Mouse (Mus musculus): ENCODE data around the gene Agxt2. TPM values are rescaled to one million over a fixed set of nuclear protein-coding genes. Genes with fewer than 3 reads are reported as not detected.

Agxt2 gene
- polyA plus RNA-seq, 1 experiment from 2014 or later: not detected

DNA sequence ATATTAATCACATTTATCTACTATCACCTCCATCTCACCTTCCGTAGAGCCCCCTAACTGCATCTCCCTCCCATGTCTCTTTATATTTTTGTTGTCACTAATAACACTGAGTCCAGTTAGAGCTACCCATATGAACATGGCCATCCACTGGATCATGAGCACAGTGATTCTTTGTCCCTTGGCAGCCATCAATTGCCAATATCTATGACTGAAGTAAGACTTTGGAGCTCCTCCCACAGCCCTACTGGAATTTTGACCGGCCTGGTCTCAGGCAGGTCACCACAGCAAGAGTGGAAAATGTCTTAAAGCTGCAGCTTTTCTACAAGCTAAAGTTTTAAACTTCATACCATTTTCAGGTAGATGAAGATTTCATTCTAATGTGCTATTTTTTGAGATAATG is 8.0 kb downstream of the Agxt2 start:
- H3K27me3 ChIP-seq (replicated peaks; ENCODE audit: control insufficient read depth, insufficient read depth, low read length): no peaks in the 10 kb centered on the region
- H3K4me2 ChIP-seq (ENCODE audit: low read depth, low read length): no peak overlapping the region
- ATAC-seq (ENCODE audit: low read depth) (no peak), DNase-seq (ENCODE audit: low spot score) (no peak)
- WGBS: 88% methylated on average over 2 of the region's 2 CpGs
- no peaks in the 10 kb centered on the region for H3K9me3 ChIP-seq (ENCODE audit: control insufficient read depth, low read length)
- H3K4me3 ChIP-seq (ENCODE audit: low read depth, low read length): no peak overlapping the region
- no peaks in the 10 kb centered on the region for H3K4me1 ChIP-seq (ENCODE audit: control insufficient read depth, insufficient read depth, low read length)
- H3K36me3 ChIP-seq (ENCODE audit: control insufficient read depth, insufficient read depth, low read length): no peaks in the 10 kb centered on the region
- no peak overlapping the region for H3K9ac ChIP-seq (ENCODE audit: low read depth, low read length)
- H3K27ac ChIP-seq (replicated peaks; ENCODE audit: low read depth, low read length): no peak overlapping the region

DNA sequence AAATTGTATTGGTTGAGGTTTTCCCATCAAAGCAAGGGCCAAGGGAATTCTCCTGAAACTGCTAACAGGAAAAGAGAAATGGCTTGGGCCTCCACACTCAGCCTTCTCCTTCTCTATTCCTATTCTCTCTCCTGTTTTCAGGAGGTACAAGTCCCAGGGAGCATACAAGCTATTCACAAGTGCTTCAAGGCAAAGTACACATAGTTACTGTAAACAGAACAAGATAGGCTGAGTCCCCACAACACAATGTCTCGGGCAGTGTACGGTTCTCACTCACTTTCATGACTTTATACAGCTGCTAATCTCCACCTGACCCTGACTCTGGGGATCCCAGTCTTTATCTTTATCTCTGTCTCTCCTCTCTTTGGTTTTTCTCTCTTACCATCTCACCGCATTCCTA is 17.1 kb downstream of the Agxt2 start:
- H3K9ac ChIP-seq (ENCODE audit: low read depth, low read length): no peak overlapping the region

DNA sequence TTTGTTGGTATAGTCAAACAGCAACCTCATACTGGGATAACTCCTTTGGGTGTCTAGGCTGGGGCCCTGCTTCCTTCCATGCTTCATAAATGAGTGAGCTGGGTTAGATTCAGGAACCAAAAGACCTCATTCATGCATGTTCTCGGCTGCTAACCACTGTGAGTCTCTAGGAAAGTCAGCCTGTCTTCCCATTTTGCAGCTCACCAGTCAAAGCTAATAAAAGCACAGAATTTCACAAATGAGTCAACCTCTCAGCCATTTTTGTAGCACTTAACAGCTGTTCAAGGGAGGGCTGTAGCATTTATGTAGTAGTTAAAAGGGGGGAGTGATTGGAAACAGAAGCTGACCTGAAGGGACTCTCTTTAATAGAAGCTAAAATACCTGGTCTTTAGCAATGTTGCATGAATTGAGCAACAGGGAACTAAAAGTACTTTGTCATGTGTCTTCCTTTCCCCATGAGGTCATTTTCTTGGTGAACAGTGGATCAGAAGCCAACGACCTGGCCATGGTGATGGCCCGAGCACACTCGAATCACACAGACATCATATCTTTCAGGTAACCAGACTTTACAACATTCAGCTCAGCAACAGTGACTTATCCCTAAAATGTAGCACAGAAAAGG is 20.1 kb downstream of the Agxt2 start:
- no peaks in the 10 kb centered on the region for H3K9me3 ChIP-seq (ENCODE audit: control insufficient read depth, low read length)
- no peaks in the 10 kb centered on the region for H3K27me3 ChIP-seq (replicated peaks; ENCODE audit: control insufficient read depth, insufficient read depth, low read length)
- WGBS: 77% methylated on average over 4 of the region's 4 CpGs
- H3K36me3 ChIP-seq (ENCODE audit: control insufficient read depth, insufficient read depth, low read length): no peaks in the 10 kb centered on the region
- H3K4me3 ChIP-seq (ENCODE audit: low read depth, low read length): no peak overlapping the region
- H3K9ac ChIP-seq (ENCODE audit: low read depth, low read length): no peak overlapping the region
- no peak for DNase-seq (ENCODE audit: low spot score)
- H3K4me1 ChIP-seq (ENCODE audit: control insufficient read depth, insufficient read depth, low read length): no peaks in the 10 kb centered on the region
- ATAC-seq (ENCODE audit: low read depth): no peak
- no peak overlapping the region for H3K27ac ChIP-seq (replicated peaks; ENCODE audit: low read depth, low read length)
- H3K4me2 ChIP-seq (ENCODE audit: low read depth, low read length): no peak overlapping the region

More for the DNA sequence above, 17.1 kb downstream of the Agxt2 start:
- no peak overlapping the region for H3K4me2 ChIP-seq (ENCODE audit: low read depth, low read length)
- H3K4me1 ChIP-seq (ENCODE audit: control insufficient read depth, insufficient read depth, low read length): no peaks in the 10 kb centered on the region
- H3K36me3 ChIP-seq (ENCODE audit: control insufficient read depth, insufficient read depth, low read length): no peaks in the 10 kb centered on the region
- no peak for DNase-seq (ENCODE audit: low spot score)
- WGBS: 81% methylated on average over 3 of the region's 3 CpGs
- H3K27me3 ChIP-seq (replicated peaks; ENCODE audit: control insufficient read depth, insufficient read depth, low read length): no peaks in the 10 kb centered on the region
- H3K9me3 ChIP-seq (ENCODE audit: control insufficient read depth, low read length): no peaks in the 10 kb centered on the region
- H3K27ac ChIP-seq (replicated peaks; ENCODE audit: low read depth, low read length): no peak overlapping the region
- no peak overlapping the region for H3K4me3 ChIP-seq (ENCODE audit: low read depth, low read length)
- ATAC-seq (ENCODE audit: low read depth): no peak

DNA sequence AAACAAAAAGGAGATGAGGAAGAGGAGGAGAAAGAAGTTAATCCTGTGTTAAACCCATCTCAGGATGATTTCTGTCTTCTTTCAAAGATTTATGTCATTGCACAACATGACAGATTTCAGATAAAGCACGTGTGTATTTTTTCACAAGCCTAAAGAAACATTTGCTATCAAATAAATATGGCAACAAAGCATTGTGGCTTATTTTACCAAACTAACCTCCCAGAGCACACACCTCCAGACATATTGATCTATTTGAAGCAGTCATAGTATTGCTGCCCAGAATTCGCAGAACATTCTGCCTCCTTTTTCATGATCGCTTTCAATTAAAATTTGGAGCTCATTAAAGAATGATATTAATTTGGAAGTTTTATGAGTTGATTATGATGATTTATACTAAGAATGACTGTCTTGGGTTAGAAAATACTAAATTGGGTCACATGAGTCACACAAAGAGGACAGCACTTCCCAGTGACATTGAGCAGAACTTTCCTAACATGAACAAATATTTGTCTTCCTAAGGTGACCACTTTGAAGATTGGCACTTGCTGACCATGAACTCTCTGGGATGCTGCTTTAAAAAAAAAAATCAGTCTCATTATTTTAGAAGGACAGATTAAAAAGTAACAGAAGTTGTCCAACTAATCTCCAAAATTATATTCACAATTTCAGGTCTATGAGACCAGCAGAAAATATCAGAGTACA is 21.6 kb downstream of the Agxt2 start:
- no peak for DNase-seq (ENCODE audit: low spot score)
- 89% methylated on average over 3 of the region's 3 CpGs for WGBS

DNA sequence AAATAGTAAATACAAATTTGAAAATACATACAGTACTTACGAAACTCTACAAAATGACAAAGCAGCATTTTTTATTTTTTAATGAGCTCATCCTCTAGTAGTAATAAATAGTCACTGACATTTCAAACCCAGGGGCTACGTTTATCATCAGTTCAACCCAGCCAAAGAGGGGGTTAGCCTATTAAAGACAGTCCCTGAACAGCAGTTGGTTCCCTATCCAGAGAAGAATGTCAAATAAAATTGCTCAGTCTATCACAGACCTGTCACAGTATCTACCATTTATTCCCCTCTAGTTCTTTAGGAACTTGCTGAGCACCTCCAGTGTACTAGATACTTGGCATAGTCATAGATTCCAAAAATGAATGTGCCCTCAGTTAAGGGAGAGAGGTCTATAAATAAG is 28.9 kb downstream of the Agxt2 start:
- Histone ChIP-seq H3K9ac (ENCODE audit: low read depth, low read length) (no peak overlapping the region), H3K4me2 (ENCODE audit: low read depth, low read length) (no peak overlapping the region), H3K4me3 (ENCODE audit: low read depth, low read length) (no peak overlapping the region), H3K27me3 (replicated peaks; ENCODE audit: control insufficient read depth, insufficient read depth, low read length) (no peaks in the 10 kb centered on the region), H3K9me3 (ENCODE audit: control insufficient read depth, low read length) (no peaks in the 10 kb centered on the region), H3K36me3 (ENCODE audit: control insufficient read depth, insufficient read depth, low read length) (no peaks in the 10 kb centered on the region), H3K27ac (replicated peaks; ENCODE audit: low read depth, low read length) (no peak overlapping the region), H3K4me1 (ENCODE audit: control insufficient read depth, insufficient read depth, low read length) (no peaks in the 10 kb centered on the region)
- 73% methylated on average over 2 of the region's 2 CpGs for WGBS
- ATAC-seq (ENCODE audit: low read depth) (no peak), DNase-seq (ENCODE audit: low spot score) (no peak)

More for the DNA sequence above, 21.6 kb downstream of the Agxt2 start:
- no peaks in the 10 kb centered on the region for H3K9me3 ChIP-seq (ENCODE audit: control insufficient read depth, low read length)
- no peak overlapping the region for H3K4me3 ChIP-seq (ENCODE audit: low read depth, low read length)
- no peak for ATAC-seq (ENCODE audit: low read depth)
- H3K27me3 ChIP-seq (replicated peaks; ENCODE audit: control insufficient read depth, insufficient read depth, low read length): no peaks in the 10 kb centered on the region
- no peak overlapping the region for H3K4me2 ChIP-seq (ENCODE audit: low read depth, low read length)
- no peak overlapping the region for H3K9ac ChIP-seq (ENCODE audit: low read depth, low read length)
- H3K27ac ChIP-seq (replicated peaks; ENCODE audit: low read depth, low read length): no peak overlapping the region
- no peaks in the 10 kb centered on the region for H3K36me3 ChIP-seq (ENCODE audit: control insufficient read depth, insufficient read depth, low read length)
- H3K4me1 ChIP-seq (ENCODE audit: control insufficient read depth, insufficient read depth, low read length): no peaks in the 10 kb centered on the region

DNA sequence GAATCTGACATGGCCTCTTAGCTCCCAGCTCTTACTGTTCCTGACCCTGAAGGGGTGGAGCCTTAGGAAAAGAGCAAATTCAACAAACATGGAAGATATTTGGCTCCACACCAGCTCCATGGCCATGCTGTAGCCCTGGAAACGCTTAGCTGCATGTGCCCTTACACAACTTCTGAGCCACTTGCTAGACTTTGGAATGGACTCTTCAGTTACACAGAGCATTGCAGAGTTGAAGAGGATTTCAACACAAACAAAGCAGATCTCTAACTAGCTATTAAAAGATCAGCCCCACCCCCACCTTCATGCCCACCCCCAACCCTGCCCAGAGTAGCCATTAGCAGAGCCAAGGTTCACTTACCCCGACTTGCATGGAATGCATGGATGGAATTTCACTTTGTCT is 41.5 kb downstream of the Agxt2 start:
- DNase-seq (ENCODE audit: low spot score) (no peak), ATAC-seq (ENCODE audit: low read depth) (no peak; the same call in 1 of the 2 replicates)
- Histone ChIP-seq H3K36me3 (ENCODE audit: control insufficient read depth, insufficient read depth, low read length) (no peaks in the 10 kb centered on the region), H3K27me3 (replicated peaks; ENCODE audit: control insufficient read depth, insufficient read depth, low read length) (no peaks in the 10 kb centered on the region), H3K4me1 (ENCODE audit: control insufficient read depth, insufficient read depth, low read length) (no peaks in the 10 kb centered on the region), H3K9ac (ENCODE audit: low read depth, low read length) (no peak overlapping the region), H3K27ac (replicated peaks; ENCODE audit: low read depth, low read length) (no peak overlapping the region), H3K9me3 (ENCODE audit: control insufficient read depth, low read length) (no peaks in the 10 kb centered on the region), H3K4me2 (ENCODE audit: low read depth, low read length) (no peak overlapping the region), H3K4me3 (ENCODE audit: low read depth, low read length) (no peak overlapping the region)
- WGBS: 60% methylated on average over 2 of the region's 2 CpGs

DNA sequence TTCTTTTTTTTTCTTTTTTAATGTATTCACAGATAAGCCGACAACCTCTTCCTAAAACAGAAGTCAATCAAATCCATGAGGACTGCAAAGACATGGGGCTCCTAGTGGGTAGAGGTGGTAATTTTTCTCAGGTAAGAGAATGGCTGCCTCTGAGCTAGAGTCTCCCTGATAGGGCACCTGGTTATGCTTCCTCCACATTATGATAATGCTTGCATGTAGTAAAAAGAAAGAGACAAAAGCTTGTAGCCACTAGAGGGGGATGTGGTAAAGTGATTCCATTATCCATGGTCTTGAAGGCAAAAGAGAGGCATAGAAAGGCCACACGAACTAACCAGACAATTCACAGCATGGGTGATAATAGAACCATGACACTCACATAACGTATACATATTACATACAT is 42.1 kb downstream of the Agxt2 start:
- H3K9ac ChIP-seq (ENCODE audit: low read depth, low read length): no peak overlapping the region
- no peak overlapping the region for H3K27ac ChIP-seq (replicated peaks; ENCODE audit: low read depth, low read length)
- no peaks in the 10 kb centered on the region for H3K36me3 ChIP-seq (ENCODE audit: control insufficient read depth, insufficient read depth, low read length)
- WGBS: 48% methylated on average over 3 of the region's 3 CpGs
- H3K4me3 ChIP-seq (ENCODE audit: low read depth, low read length): no peak overlapping the region
- no peak overlapping the region for H3K4me2 ChIP-seq (ENCODE audit: low read depth, low read length)
- ATAC-seq (ENCODE audit: low read depth) (peak; percentile 44; the same call in 1 of the 2 replicates), DNase-seq (ENCODE audit: low spot score) (peak; percentile 58)
- no peaks in the 10 kb centered on the region for H3K4me1 ChIP-seq (ENCODE audit: control insufficient read depth, insufficient read depth, low read length)
- no peaks in the 10 kb centered on the region for H3K9me3 ChIP-seq (ENCODE audit: control insufficient read depth, low read length)
- no peaks in the 10 kb centered on the region for H3K27me3 ChIP-seq (replicated peaks; ENCODE audit: control insufficient read depth, insufficient read depth, low read length)

DNA sequence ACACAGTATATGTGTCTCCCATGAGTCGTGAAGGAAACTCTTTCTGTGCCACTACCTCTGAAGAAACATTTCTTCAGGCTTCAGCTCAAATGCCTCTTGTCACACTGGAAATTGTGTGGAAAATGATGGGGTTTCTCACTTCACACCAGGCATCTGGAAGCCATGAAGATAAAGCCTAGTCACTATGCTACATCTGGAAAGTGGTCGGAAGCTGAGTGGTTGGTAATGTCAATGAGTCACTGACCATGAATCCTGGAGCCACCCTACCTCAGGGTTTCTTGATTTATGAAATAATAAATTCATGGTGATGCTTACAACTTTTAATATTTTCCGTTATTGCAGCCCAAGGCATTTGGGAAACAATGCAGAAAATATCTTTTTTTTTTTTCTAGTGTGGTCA is 51.5 kb downstream of the Agxt2 start:
- Histone ChIP-seq H3K27me3 (replicated peaks; ENCODE audit: control insufficient read depth, insufficient read depth, low read length) (no peaks in the 10 kb centered on the region), H3K36me3 (ENCODE audit: control insufficient read depth, insufficient read depth, low read length) (no peaks in the 10 kb centered on the region), H3K4me3 (ENCODE audit: low read depth, low read length) (no peak overlapping the region), H3K4me1 (ENCODE audit: control insufficient read depth, insufficient read depth, low read length) (no peaks in the 10 kb centered on the region), H3K27ac (replicated peaks; ENCODE audit: low read depth, low read length) (no peak overlapping the region), H3K9ac (ENCODE audit: low read depth, low read length) (no peak overlapping the region), H3K9me3 (ENCODE audit: control insufficient read depth, low read length) (no peaks in the 10 kb centered on the region), H3K4me2 (ENCODE audit: low read depth, low read length) (no peak overlapping the region)
- 84% methylated on average over 3 of the region's 3 CpGs for WGBS
- DNase-seq (ENCODE audit: low spot score) (no peak), ATAC-seq (ENCODE audit: low read depth) (no peak)

DNA sequence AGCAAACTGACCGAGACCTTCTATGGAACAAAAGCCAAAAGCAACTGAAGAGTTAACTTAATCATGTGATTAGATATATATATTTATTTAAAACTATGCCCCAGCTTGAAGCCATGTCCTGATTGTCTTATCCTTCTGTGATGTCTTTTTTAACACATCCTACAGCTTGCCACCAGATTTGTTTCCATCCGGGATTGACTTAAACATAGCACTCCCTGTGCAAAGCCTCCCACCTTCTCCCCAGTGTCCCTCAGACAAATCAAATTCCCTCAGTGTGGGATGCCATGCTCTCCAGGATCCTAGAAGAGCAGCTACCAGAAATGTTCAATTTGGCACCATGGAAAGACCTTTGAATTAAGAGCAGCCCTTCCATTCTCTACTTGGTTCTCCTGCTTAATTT is 52.5 kb downstream of the Agxt2 start:
- Histone ChIP-seq H3K9ac (ENCODE audit: low read depth, low read length) (no peak overlapping the region), H3K27ac (replicated peaks; ENCODE audit: low read depth, low read length) (no peak overlapping the region), H3K9me3 (ENCODE audit: control insufficient read depth, low read length) (no peaks in the 10 kb centered on the region), H3K4me3 (ENCODE audit: low read depth, low read length) (no peak overlapping the region), H3K27me3 (replicated peaks; ENCODE audit: control insufficient read depth, insufficient read depth, low read length) (no peaks in the 10 kb centered on the region), H3K4me2 (ENCODE audit: low read depth, low read length) (no peak overlapping the region), H3K4me1 (ENCODE audit: control insufficient read depth, insufficient read depth, low read length) (no peaks in the 10 kb centered on the region), H3K36me3 (ENCODE audit: control insufficient read depth, insufficient read depth, low read length) (no peaks in the 10 kb centered on the region)
- WGBS: 85% methylated on average over 2 of the region's 2 CpGs
- DNase-seq (ENCODE audit: low spot score) (no peak), ATAC-seq (ENCODE audit: low read depth) (no peak)

Measured in embryonic facial prominence, embryonic 14.5 days (tissue).